Mouse (Mus musculus): Measurements from ENCODE around the gene Prkd2.

DNA sequence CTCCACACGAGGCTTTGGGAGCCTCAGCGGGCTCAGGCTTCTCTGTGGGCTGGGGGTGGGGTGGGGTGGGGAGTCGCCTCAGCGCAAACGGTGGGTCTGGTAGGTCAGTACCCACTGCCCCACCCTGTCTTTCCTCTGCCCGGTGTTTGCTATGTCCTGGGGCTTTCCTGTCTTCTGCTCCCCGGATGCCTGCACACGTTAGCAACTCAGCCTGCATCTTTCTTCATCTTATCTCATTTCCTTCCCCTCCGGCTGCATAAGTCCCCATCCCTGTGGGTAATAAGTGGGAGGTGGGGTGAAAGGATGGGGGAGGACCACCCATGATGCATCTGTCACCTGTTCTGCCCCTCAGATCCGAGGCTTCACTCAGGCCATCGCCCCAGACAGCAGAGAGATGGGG is 65.7 kb downstream of the Prkd2 start:
- TF ChIP-seq POLR2AphosphoS2 (IDR thresholded peaks at IDR 0.05; ENCODE audit: insufficient read length, low read depth) (no peak), MAX (IDR thresholded peaks at IDR 0.05; ENCODE audit: low read depth) (no peak), POLR2A (IDR thresholded peaks at IDR 0.05; ENCODE audit: insufficient read length, low read depth) (no peak), E2F4 (IDR thresholded peaks at IDR 0.05; ENCODE audit: insufficient read depth) (no peak), MYOG (IDR thresholded peaks at IDR 0.05; ENCODE audit: control insufficient read depth in 1 of 3, insufficient read depth in 1 of 3, insufficient read length in 2 of 3, low read depth in 2 of 3) (no peak), CEBPB (IDR thresholded peaks at IDR 0.05; ENCODE audit: insufficient read depth, poor library complexity, severe bottlenecking) (no peak), MYOD1 (IDR thresholded peaks at IDR 0.05; ENCODE audit: control insufficient read depth in 1 of 3, insufficient read length in 2 of 3, low read depth in 2 of 3) (no peak), TCF3 (IDR thresholded peaks at IDR 0.05; ENCODE audit: insufficient read length, low read depth) (no peak), USF1 (IDR thresholded peaks at IDR 0.05; ENCODE audit: low read depth) (no peak), TCF12 (IDR thresholded peaks at IDR 0.05; ENCODE audit: insufficient read depth, poor library complexity, severe bottlenecking) (no peak), REST (IDR thresholded peaks at IDR 0.05; ENCODE audit: insufficient read depth, insufficient read length) (no peak), SRF (IDR thresholded peaks at IDR 0.05; ENCODE audit: control insufficient read depth, insufficient read length, low read depth) (no peak)
